Mouse (Mus musculus) ES-E14 (cell line): ENCODE measurements around the gene Rcsd1. TPM values are rescaled to one million over a fixed set of nuclear protein-coding genes. Genes with fewer than 3 reads are reported as not detected.

Experiments
- DNase-seq: peaks from one replicate; pipeline ENCODE4 v3.0.0-alpha.2; 2013; ENCODE audit warnings: low read depth, low spot score
- H3K27ac ChIP-seq: 2 replicates; pipeline ENCODE4 v1.5.1; 2012; ENCODE audit warnings: low read depth, mild to moderate bottlenecking, low read length, moderate library complexity, mixed read lengths; ENCODE audit not compliant: poor library complexity, insufficient read depth, severe bottlenecking
- H3K36me3 ChIP-seq: 2 replicates; pipeline ENCODE4 v1.6.1; 2012; ENCODE audit warnings: mild to moderate bottlenecking, low read length, moderate library complexity, mixed read lengths; ENCODE audit not compliant: control insufficient read depth, poor library complexity, insufficient read depth, severe bottlenecking
- H3K4me1 ChIP-seq, 2 experiments: fragments of 150-350 bp in 1 of 2; sonication (generic) in 1 of 2; 2 replicates each; pipeline ENCODE4 v1.6.1; 2012; ENCODE audit warnings: low read length in 2 of 2, mild to moderate bottlenecking in 1 of 2, mixed read lengths in 1 of 2; ENCODE audit not compliant: control insufficient read depth in 2 of 2, insufficient read depth in 2 of 2, poor library complexity in 1 of 2
- H3K4me3 ChIP-seq, 2 experiments: fragments of 150-350 bp in 1 of 2; sonication (generic) in 1 of 2; 2 replicates each; pipeline ENCODE4 v1.5.1; 2012; ENCODE audit warnings: low read length in 2 of 2, low read depth in 1 of 2, mild to moderate bottlenecking in 1 of 2, mixed read lengths in 1 of 2; ENCODE audit not compliant: insufficient read depth in 1 of 2, poor library complexity in 1 of 2, severe bottlenecking in 1 of 2
- H3K9ac ChIP-seq: 2 replicates; pipeline ENCODE4 v1.6.1; 2012; ENCODE audit warnings: low read depth, mild to moderate bottlenecking, low read length, mixed read lengths; ENCODE audit not compliant: poor library complexity, insufficient read depth, severe bottlenecking
- H3K9me3 ChIP-seq: fragments of 150-350 bp; sonication (generic); 2 replicates; pipeline ENCODE4 v1.6.1; 2012; ENCODE audit warnings: low read depth, mild to moderate bottlenecking, low read length; ENCODE audit not compliant: control insufficient read depth, insufficient read depth
- CHD2 ChIP-seq: IDR thresholded peaks from 2 replicates; pipeline ENCODE4 v1.6.1; 2014; ENCODE audit warnings: mild to moderate bottlenecking, low read depth, low read length, inconsistent platforms
- HCFC1 ChIP-seq: IDR thresholded peaks from 2 replicates; pipeline ENCODE4 v1.6.1; 2012; ENCODE audit warnings: low read length, inconsistent platforms, borderline replicate concordance; ENCODE audit not compliant: insufficient read depth
- MAFK ChIP-seq: IDR thresholded peaks from 2 replicates; pipeline ENCODE4 v1.6.1; 2014; ENCODE audit warnings: mild to moderate bottlenecking, low read depth, low read length, inconsistent platforms; ENCODE audit not compliant: insufficient read depth
- ZC3H11A ChIP-seq: IDR thresholded peaks from 2 replicates; pipeline ENCODE4 v1.6.1; 2012; ENCODE audit warnings: low read depth, mild to moderate bottlenecking, inconsistent platforms, low read length, borderline replicate concordance
- ZNF384 ChIP-seq: IDR thresholded peaks from 2 replicates; pipeline ENCODE4 v1.6.1; 2012; ENCODE audit warnings: low read depth, low read length, inconsistent platforms
- in situ Hi-C, 2 experiments: fragments of 600-800 bp; cut with MboI; formaldehyde crosslinking; loops; one replicate each; pipeline ENCODE4 v1.15.1; 2025; ENCODE audit warnings: low sequenced_read_pairs in 2 of 2, inconsistent platforms in 1 of 2; ENCODE audit not compliant: unreplicated experiment in 2 of 2
- total RNA-seq: library from RNA; depleted of rRNA; stranded (reverse); fragments of 300-350 nt; gene quantifications from 2 replicates; pipeline ENCODE4 v1.2.3, GENCODE M21; 2012; rRNA removed

The Rcsd1 gene
- total RNA-seq, 1 experiment, result 5.4 TPM

DNA sequence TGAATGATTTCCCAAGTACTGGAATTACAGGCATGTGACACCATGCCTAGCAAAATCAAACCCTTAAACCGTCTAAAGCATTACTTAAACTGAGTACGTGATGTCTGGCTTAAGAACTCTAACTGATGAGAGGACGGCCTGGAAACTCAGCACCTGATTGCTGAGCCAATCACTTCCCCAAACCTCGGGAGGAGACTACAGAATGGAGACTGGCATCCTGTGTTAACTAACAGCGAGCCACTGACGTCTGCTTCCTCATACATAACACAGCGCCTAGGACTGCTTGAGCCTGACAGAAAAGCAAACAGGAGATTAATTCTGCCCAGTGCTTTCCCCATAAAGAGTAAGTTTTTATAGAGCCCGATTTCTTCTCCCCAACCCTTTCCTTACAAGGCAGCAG is 105.4 kb downstream of the Rcsd1 start:
- Histone ChIP-seq H3K36me3 (peaks cover 18% of the 10 kb centered on the region), H3K4me1 (peaks cover 0 to 2% of the 10 kb centered on the region in 2 experiments; a peak in 2 of 4 replicates), H3K9me3 (no peaks in the 10 kb centered on the region), H3K9ac (no peak overlapping the region), H3K4me3 (no peak overlapping the region), H3K27ac (no peak overlapping the region)
- in situ Hi-C loops, result no loop called here
- DNase-seq, result no peak
- TF ChIP-seq ZNF384 (no peak), CHD2 (no peak), ZC3H11A (no peak), HCFC1 (no peak), MAFK (no peak)

DNA sequence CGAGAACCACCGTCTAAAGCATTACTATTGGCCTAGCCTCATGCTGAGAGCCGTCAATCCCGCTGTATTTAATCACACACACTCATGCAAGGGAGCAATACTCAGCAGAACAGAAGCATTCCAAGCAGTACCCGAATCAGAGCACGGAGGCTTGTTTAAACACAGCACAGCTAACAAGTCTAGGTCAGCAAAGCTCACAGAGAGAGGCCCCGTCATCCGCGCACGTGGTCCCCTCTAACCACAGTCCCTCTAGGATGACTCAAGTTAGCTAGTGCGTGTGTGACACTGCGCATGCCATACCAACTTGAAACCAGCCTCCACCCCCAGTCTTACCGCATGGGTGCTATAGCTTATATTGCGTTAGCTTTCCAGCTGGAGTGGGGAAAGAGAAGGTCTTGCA is 106.3 kb downstream of the Rcsd1 start:
- no peak for DNase-seq
- no peaks in the 10 kb centered on the region for H3K9me3 ChIP-seq
- TF ChIP-seq ZNF384, result no peak
- no peak for TF ChIP-seq CHD2
- TF ChIP-seq MAFK, result no peak
- TF ChIP-seq HCFC1, result no peak
- no peak for TF ChIP-seq ZC3H11A
- H3K36me3 ChIP-seq, result peaks cover 17% of the 10 kb centered on the region
- H3K9ac ChIP-seq, result no peak overlapping the region
- no peak overlapping the region; the same call in 1 of the 2 replicates for H3K27ac ChIP-seq
- H3K4me1 ChIP-seq, result no peaks in the 10 kb centered on the region
- H3K4me3 ChIP-seq, result no peak overlapping the region
- in situ Hi-C loops, result no loop called here

DNA sequence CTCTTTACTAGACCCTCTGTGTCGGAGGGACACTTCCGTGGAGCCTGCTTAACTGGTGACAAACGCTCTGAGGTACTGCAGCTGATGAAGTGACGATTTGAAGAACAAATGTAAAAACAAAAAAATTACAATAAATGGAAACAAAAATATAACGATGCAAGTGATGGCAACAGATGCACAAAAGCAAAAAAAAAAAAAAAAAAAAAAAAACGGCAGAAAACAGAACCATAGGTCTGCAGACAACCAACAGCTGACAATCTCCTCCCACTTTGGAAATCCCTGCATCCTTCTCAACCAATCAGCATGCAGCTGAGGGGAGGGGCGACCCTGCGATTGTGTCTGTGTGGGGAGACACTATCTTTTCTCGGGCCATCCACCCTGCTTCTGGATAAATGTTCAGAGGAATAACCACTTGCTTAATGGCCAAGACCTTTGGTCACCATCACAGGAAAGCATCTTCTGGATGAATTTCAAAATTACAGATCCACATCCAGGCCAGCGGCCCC is 107.7 kb downstream of the Rcsd1 start:
- TF ChIP-seq MAFK (no peak), CHD2 (no peak), ZC3H11A (no peak), HCFC1 (no peak), ZNF384 (peak; percentile 82)
- H3K9me3 ChIP-seq, result no peaks in the 10 kb centered on the region
- H3K4me1 ChIP-seq, result no peaks in the 10 kb centered on the region
- H3K4me3 ChIP-seq, result no peak overlapping the region
- no peak overlapping the region for H3K27ac ChIP-seq
- H3K36me3 ChIP-seq, result peaks cover 16% of the 10 kb centered on the region
- in situ Hi-C loops, result no loop called here
- H3K9ac ChIP-seq, result no peak overlapping the region
- no peak for DNase-seq

Other genes with a start within 250 kb of the Rcsd1 start
- 9.2 and 10.2 TPM in 2 replicates for gene Dcaf6, start 249.3 kb downstream of the Rcsd1 start, total RNA-seq
- 17.3 and 26.8 TPM in 2 replicates for gene Mpc2, start 249.1 kb downstream of the Rcsd1 start, total RNA-seq
- gene Adcy10, start 224.6 kb downstream of the Rcsd1 start, total RNA-seq, result 0.11 and 0.22 TPM in 2 replicates
- gene Mpzl1, start 75.2 kb downstream of the Rcsd1 start, total RNA-seq, result 52.0 and 60.1 TPM in 2 replicates
- gene Creg1, start 54.0 kb upstream of the Rcsd1 start, total RNA-seq, result 15.7 and 20.0 TPM in 2 replicates
- gene Cd247, start 78.9 kb upstream of the Rcsd1 start, total RNA-seq, result 6.1 and 9.5 TPM in 2 replicates